Mouse (Mus musculus): ENCODE measurements around the gene Sirt3. TPM values are rescaled to one million over a fixed set of nuclear protein-coding genes. Genes with fewer than 3 reads are reported as not detected.
A peak's percentile ranks its signal among the peaks of the same experiment; 100 is the strongest.

Sirt3 gene
- polyA plus RNA-seq, 1 experiment: 17.9 TPM

DNA sequence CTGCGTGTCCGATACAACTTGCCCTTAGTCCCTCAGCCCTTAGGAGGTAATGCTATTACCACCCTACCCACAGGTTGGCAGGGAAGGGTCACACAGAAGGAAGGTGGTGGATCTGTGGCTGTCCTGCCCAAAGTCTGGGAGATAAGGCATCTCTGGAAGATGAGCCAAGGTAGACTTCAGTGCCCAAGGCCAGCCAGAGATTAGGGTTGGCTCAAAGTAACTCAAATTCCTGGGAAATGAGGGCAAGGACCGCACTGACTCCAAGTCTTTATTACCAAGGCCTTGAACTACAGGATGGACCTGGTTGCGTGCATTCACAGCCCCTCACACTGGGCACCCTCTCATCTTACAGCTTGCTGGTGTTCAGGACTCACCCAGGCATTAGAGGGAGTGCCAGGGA is 30.2 kb downstream of the Sirt3 start:
- H3K36me3 ChIP-seq (ENCODE audit: control insufficient read depth, insufficient read depth, low read length, poor library complexity, severe bottlenecking): peaks cover 10% of the 10 kb centered on the region; the same call in 1 of the 2 replicates
- H3K9ac ChIP-seq (ENCODE audit: low read depth, poor library complexity, severe bottlenecking): no peak overlapping the region
- TF ChIP-seq CTCF (IDR thresholded peaks at IDR 0.05; ENCODE audit: low read depth, low read length): no peak
- TF ChIP-seq EP300 (IDR thresholded peaks at IDR 0.05; ENCODE audit: insufficient read depth, low read depth, low read length): no peak
- no peak for TF ChIP-seq POLR2A (IDR thresholded peaks at IDR 0.05; ENCODE audit: insufficient read depth, low read length)
- no peaks in the 10 kb centered on the region for H3K9me3 ChIP-seq (replicated peaks; ENCODE audit: control insufficient read depth, insufficient read depth, low read length, poor library complexity, severe bottlenecking)
- H3K27me3 ChIP-seq (ENCODE audit: control insufficient read depth, insufficient read depth, low read length, poor library complexity, severe bottlenecking): no peaks in the 10 kb centered on the region
- H3K4me3 ChIP-seq (ENCODE audit: low read depth, low read length): no peak overlapping the region
- no peaks in the 10 kb centered on the region for H3K4me1 ChIP-seq (ENCODE audit: control insufficient read depth, insufficient read depth, low read length)
- no peak overlapping the region for H3K27ac ChIP-seq (ENCODE audit: insufficient read depth, low read length)

DNA sequence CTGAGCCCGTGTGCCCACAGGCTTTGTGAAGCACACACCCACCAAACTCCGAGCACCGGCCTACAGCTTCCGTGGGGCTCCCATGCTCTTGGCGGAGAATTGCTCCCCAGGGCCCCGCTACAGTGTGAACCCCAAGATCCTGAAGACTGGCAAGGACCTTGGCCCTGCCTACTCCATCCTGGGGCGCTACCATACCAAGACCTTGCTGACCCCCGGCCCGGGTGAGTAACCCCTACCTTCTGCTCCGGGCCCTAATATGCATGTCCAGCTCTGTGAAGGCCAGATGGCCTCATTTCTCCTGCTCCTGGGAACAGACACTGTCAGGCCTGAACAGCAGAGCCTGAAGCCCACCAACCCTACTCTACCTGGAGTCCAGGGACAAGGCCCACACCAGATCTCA is 33.5 kb downstream of the Sirt3 start:
- Histone ChIP-seq H3K36me3 (ENCODE audit: control insufficient read depth, insufficient read depth, low read length, poor library complexity, severe bottlenecking) (peaks cover 3% of the 10 kb centered on the region; the same call in 1 of the 2 replicates), H3K27ac (ENCODE audit: insufficient read depth, low read length) (no peak overlapping the region), H3K4me3 (ENCODE audit: low read depth, low read length) (no peak overlapping the region), H3K4me1 (ENCODE audit: control insufficient read depth, insufficient read depth, low read length) (peaks cover 7% of the 10 kb centered on the region), H3K9me3 (replicated peaks; ENCODE audit: control insufficient read depth, insufficient read depth, low read length, poor library complexity, severe bottlenecking) (no peaks in the 10 kb centered on the region), H3K9ac (ENCODE audit: low read depth, poor library complexity, severe bottlenecking) (no peak overlapping the region), H3K27me3 (ENCODE audit: control insufficient read depth, insufficient read depth, low read length, poor library complexity, severe bottlenecking) (no peaks in the 10 kb centered on the region)
- TF ChIP-seq POLR2A (IDR thresholded peaks at IDR 0.05; ENCODE audit: insufficient read depth, low read length) (no peak), CTCF (IDR thresholded peaks at IDR 0.05; ENCODE audit: low read depth, low read length) (no peak), EP300 (IDR thresholded peaks at IDR 0.05; ENCODE audit: insufficient read depth, low read depth, low read length) (no peak)

DNA sequence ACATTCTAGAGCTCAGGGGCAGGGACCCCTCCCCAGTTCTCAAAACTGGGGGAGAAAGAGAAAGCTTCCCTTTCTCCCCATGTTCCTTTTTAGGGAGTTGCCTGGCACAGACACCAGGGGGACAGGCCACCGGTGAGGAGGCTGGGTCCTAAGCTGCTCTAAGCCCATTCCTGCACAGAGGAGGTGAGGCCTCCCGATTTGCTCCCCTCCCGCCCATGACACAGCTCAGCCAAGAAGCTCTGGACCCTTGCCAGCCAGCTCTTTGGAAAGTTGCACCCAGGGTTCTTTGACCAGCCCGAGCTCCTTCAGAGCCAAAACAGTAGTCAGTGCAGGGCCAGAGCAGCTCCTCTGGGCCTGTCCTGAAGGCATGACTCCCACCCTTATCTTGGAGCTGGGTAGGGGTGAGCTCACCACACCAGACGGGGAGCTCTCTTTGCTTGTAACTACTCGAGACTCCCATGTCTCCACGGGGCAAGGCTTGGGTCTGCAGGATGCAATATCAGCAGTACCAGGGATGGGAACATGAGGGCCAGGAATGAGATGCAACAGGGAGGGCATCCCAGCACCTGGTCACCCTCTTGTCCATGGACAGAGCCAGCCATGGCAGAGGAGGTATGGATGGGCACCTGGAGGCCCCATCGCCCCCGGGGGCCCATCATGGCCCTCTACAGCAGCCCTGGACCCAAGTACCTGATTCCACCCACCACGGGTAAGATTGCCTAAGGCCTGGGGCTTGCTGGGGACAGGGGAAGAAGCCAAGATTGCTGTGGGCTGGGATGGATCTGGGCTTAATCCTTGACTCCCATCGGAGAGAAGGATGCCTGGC is 34.1 kb downstream of the Sirt3 start, which contains the start of gene Odf3:
Gene Odf3, plus strand, starts transcription at position 51 of the 826 bp plus-strand sequence.
- Histone ChIP-seq H3K9me3 (replicated peaks; ENCODE audit: control insufficient read depth, insufficient read depth, low read length, poor library complexity, severe bottlenecking) (no peaks in the 10 kb centered on the region), H3K9ac (ENCODE audit: low read depth, poor library complexity, severe bottlenecking) (no peak within 1 kb of the TSS), H3K36me3 (ENCODE audit: control insufficient read depth, insufficient read depth, low read length, poor library complexity, severe bottlenecking) (no peaks in the 10 kb centered on the region; the same call in 1 of the 2 replicates), H3K4me1 (ENCODE audit: control insufficient read depth, insufficient read depth, low read length) (peaks cover 7% of the 10 kb centered on the region), H3K27ac (ENCODE audit: insufficient read depth, low read length) (no peak within 1 kb of the TSS), H3K27me3 (ENCODE audit: control insufficient read depth, insufficient read depth, low read length, poor library complexity, severe bottlenecking) (no peaks in the 10 kb centered on the region), H3K4me3 (ENCODE audit: low read depth, low read length) (no peak within 1 kb of the TSS)
- TF ChIP-seq POLR2A (IDR thresholded peaks at IDR 0.05; ENCODE audit: insufficient read depth, low read length) (no peak), CTCF (IDR thresholded peaks at IDR 0.05; ENCODE audit: low read depth, low read length) (no peak), EP300 (IDR thresholded peaks at IDR 0.05; ENCODE audit: insufficient read depth, low read depth, low read length) (no peak)

- no peaks in the 10 kb centered on the region for H3K27me3 ChIP-seq (ENCODE audit: control insufficient read depth, insufficient read depth, low read length, poor library complexity, severe bottlenecking)
- H3K36me3 ChIP-seq (ENCODE audit: control insufficient read depth, insufficient read depth, low read length, poor library complexity, severe bottlenecking): no peaks in the 10 kb centered on the region
- H3K4me3 ChIP-seq (ENCODE audit: low read depth, low read length): no peak overlapping the region
- peaks cover 8% of the 10 kb centered on the region for H3K4me1 ChIP-seq (ENCODE audit: control insufficient read depth, insufficient read depth, low read length)
- TF ChIP-seq EP300 (IDR thresholded peaks at IDR 0.05; ENCODE audit: insufficient read depth, low read depth, low read length) (no peak), CTCF (IDR thresholded peaks at IDR 0.05; ENCODE audit: low read depth, low read length) (no peak), POLR2A (IDR thresholded peaks at IDR 0.05; ENCODE audit: insufficient read depth, low read length) (no peak)
- H3K27ac ChIP-seq (ENCODE audit: insufficient read depth, low read length): no peak overlapping the region
- no peak overlapping the region for H3K9ac ChIP-seq (ENCODE audit: low read depth, poor library complexity, severe bottlenecking)
- no peaks in the 10 kb centered on the region for H3K9me3 ChIP-seq (replicated peaks; ENCODE audit: control insufficient read depth, insufficient read depth, low read length, poor library complexity, severe bottlenecking)
Observed at GRCm38 (mm10) chr7:140846676-140847075, 35.4 kb downstream of the Sirt3 start.

GRCm38 (mm10) chr7:140845683-140846082 is 36.4 kb downstream of the Sirt3 start:
- TF ChIP-seq EP300 (IDR thresholded peaks at IDR 0.05; ENCODE audit: insufficient read depth, low read depth, low read length) (0 out of 2 replicates have a peak, but pooled peaks have one; percentile 2), POLR2A (IDR thresholded peaks at IDR 0.05; ENCODE audit: insufficient read depth, low read length) (no peak), CTCF (IDR thresholded peaks at IDR 0.05; ENCODE audit: low read depth, low read length) (peak; percentile 59)
- H3K36me3 ChIP-seq (ENCODE audit: control insufficient read depth, insufficient read depth, low read length, poor library complexity, severe bottlenecking): no peaks in the 10 kb centered on the region
- H3K27me3 ChIP-seq (ENCODE audit: control insufficient read depth, insufficient read depth, low read length, poor library complexity, severe bottlenecking): no peaks in the 10 kb centered on the region
- H3K9me3 ChIP-seq (replicated peaks; ENCODE audit: control insufficient read depth, insufficient read depth, low read length, poor library complexity, severe bottlenecking): no peaks in the 10 kb centered on the region
- no peak overlapping the region for H3K27ac ChIP-seq (ENCODE audit: insufficient read depth, low read length)
- no peak overlapping the region for H3K4me3 ChIP-seq (ENCODE audit: low read depth, low read length)
- peaks cover 10% of the 10 kb centered on the region for H3K4me1 ChIP-seq (ENCODE audit: control insufficient read depth, insufficient read depth, low read length)
- no peak overlapping the region for H3K9ac ChIP-seq (ENCODE audit: low read depth, poor library complexity, severe bottlenecking)
